Mouse (Mus musculus): ENCODE results near the gene Tas2r116. TPM values are rescaled to one million over a fixed set of nuclear protein-coding genes. Genes with fewer than 3 reads are reported as not detected.

The Tas2r116 gene
- not detected in 2 replicates for polyA plus RNA-seq (2015; fragmentation: Nextera tagmentation; extraction: Ambion mirVana)

DNA sequence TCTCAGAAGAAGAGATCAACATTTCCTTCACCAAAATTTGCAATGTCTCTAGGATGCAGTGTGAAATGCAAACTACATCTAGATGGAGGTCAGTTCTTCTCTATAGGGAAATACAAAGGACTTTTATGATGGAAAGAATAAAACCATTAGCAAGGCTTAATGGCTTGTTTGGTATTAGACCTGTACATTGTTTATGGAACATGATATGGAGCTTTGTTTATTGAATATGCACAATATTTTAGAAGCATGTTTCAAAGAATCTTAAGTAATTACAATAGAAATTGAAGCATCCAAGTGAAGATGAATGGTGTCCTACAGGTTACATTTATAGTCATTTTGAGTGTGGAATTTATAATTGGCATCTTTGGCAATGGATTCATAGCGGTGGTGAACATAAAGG, at the start of gene Tas2r116:
Tas2r116 (plus strand) TSS at position 301 of the 400 bp plus-strand sequence.
- H3K4me2 ChIP-seq, result no peak within 1 kb of the TSS
- no peaks in the 10 kb centered on the region for H3K27me3 ChIP-seq
- ATAC-seq (ENCODE audit: low read depth), result no peak
- no peaks in the 10 kb centered on the region for H3K4me1 ChIP-seq (replicated peaks)
- 80% methylated on average over 1 of the region's 1 CpGs for WGBS
- H3K9ac ChIP-seq, result no peak within 1 kb of the TSS
- H3K27ac ChIP-seq (replicated peaks), result no peak within 1 kb of the TSS
- H3K9me3 ChIP-seq, result no peaks in the 10 kb centered on the region
- H3K4me3 ChIP-seq, result no peak within 1 kb of the TSS
- H3K36me3 ChIP-seq, result no peaks in the 10 kb centered on the region

DNA sequence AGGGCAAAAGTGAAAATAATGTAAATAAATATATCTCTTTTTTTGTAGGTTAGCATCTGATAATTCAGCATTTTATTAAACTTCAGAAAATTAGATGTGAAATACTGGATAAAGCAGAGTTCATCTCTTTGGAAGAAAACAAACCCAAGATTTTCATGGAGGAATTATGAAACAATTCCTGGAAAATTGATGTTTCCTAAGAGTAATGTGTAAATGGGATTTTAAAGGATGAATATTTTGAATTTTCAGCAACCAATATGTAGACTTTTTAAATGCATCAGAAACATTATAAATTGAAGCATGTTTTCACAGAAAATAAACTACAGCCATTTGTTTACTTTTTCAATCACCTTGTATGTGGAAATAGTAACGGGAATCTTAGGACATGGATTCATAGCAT, 8.4 kb upstream of the Tas2r116 start, which contains the start of gene Tas2r123:
Tas2r123 (plus strand) TSS at position 301 of the 400 bp plus-strand sequence.
- H3K36me3 ChIP-seq, result no peaks in the 10 kb centered on the region
- H3K9me3 ChIP-seq, result no peaks in the 10 kb centered on the region
- WGBS, result 87% methylated on average over 1 of the region's 1 CpGs
- no peak within 1 kb of the TSS for H3K4me2 ChIP-seq
- no peak within 1 kb of the TSS for H3K27ac ChIP-seq (replicated peaks)
- H3K9ac ChIP-seq, result no peak within 1 kb of the TSS
- no peaks in the 10 kb centered on the region for H3K4me1 ChIP-seq (replicated peaks)
- no peak for ATAC-seq (ENCODE audit: low read depth)
- H3K4me3 ChIP-seq, result no peak within 1 kb of the TSS
- H3K27me3 ChIP-seq, result no peaks in the 10 kb centered on the region

DNA sequence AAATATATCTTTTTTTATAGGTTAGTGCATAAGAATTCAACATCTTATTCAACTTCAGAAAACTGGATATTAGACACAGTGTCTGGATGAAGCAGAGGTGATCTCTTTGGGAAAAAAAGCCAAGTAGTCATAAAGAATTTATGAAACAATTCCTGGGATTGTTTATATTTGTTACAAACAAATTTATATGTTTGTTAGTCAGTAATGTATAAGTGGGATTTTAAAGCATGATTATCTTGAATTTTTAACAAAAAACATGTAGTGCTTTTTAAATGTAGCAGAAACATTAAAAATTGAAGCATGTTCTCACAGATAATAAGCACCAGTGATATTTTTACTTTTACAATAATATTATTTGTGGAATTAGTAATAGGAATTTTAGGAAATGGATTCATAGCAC, 12.5 kb downstream of the Tas2r116 start, which contains the start of gene Tas2r110:
Tas2r110 (plus strand) TSS at position 301 of the 400 bp plus-strand sequence.
- Histone ChIP-seq H3K36me3 (no peaks in the 10 kb centered on the region), H3K4me2 (no peak within 1 kb of the TSS), H3K27me3 (no peaks in the 10 kb centered on the region), H3K4me1 (replicated peaks) (no peaks in the 10 kb centered on the region), H3K9me3 (no peaks in the 10 kb centered on the region), H3K27ac (replicated peaks) (no peak within 1 kb of the TSS), H3K9ac (no peak within 1 kb of the TSS), H3K4me3 (no peak within 1 kb of the TSS)
- no peak for ATAC-seq (ENCODE audit: low read depth)

DNA sequence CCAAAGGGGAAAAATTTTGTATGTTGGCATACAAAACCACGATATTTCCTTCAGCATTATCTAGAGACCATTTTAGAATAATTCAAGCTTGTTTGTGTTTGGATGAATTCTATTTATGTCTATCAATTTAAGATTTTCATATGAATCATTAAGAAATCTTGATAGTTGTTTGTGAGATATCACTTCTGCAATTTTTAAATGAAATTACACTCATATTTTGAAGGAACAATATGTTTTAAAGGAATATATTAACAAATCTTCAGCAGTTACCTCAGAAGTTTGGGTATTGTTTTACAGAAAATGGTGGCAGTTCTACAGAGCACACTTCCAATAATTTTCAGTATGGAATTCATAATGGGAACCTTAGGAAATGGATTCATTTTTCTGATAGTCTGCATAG, 37.5 kb downstream of the Tas2r116 start, which contains the start of gene Tas2r113:
Tas2r113 (plus strand) TSS at position 301 of the 400 bp plus-strand sequence.
- 67% methylated on average over 1 of the region's 1 CpGs for WGBS
- H3K27me3 ChIP-seq, result no peaks in the 10 kb centered on the region

More for the DNA sequence above, 37.5 kb downstream of the Tas2r116 start, which contains the start of gene Tas2r113:
- Histone ChIP-seq H3K4me2 (no peak within 1 kb of the TSS), H3K9ac (no peak within 1 kb of the TSS), H3K27ac (replicated peaks) (no peak within 1 kb of the TSS), H3K4me1 (replicated peaks) (no peaks in the 10 kb centered on the region), H3K9me3 (no peaks in the 10 kb centered on the region), H3K36me3 (no peaks in the 10 kb centered on the region), H3K4me3 (no peak within 1 kb of the TSS)
- ATAC-seq (ENCODE audit: low read depth), result no peak

Other genes with a start within 250 kb of the Tas2r116 start
- not detected in 2 replicates for gene A630073D07Rik, start 203.9 kb upstream of the Tas2r116 start, polyA plus RNA-seq (2015; fragmentation: Nextera tagmentation; extraction: Ambion mirVana)
- gene Tas2r120, start 198.5 kb upstream of the Tas2r116 start, polyA plus RNA-seq (2015; fragmentation: Nextera tagmentation; extraction: Ambion mirVana), result not detected in 2 replicates
- gene Tas2r121, start 154.4 kb upstream of the Tas2r116 start, polyA plus RNA-seq (2015; fragmentation: Nextera tagmentation; extraction: Ambion mirVana), result not detected in 2 replicates
- gene Tas2r122, start 143.5 kb upstream of the Tas2r116 start, polyA plus RNA-seq (2015; fragmentation: Nextera tagmentation; extraction: Ambion mirVana), result not detected in 2 replicates
- not detected in 2 replicates for gene Tas2r115, start 117.4 kb upstream of the Tas2r116 start, polyA plus RNA-seq (2015; fragmentation: Nextera tagmentation; extraction: Ambion mirVana)
- not detected in 2 replicates for gene Tas2r124, start 100.7 kb upstream of the Tas2r116 start, polyA plus RNA-seq (2015; fragmentation: Nextera tagmentation; extraction: Ambion mirVana)
- gene Tas2r102, start 93.3 kb upstream of the Tas2r116 start, polyA plus RNA-seq (2015; fragmentation: Nextera tagmentation; extraction: Ambion mirVana), result not detected in 2 replicates
- gene Tas2r136, start 77.3 kb upstream of the Tas2r116 start, polyA plus RNA-seq (2015; fragmentation: Nextera tagmentation; extraction: Ambion mirVana), result not detected in 2 replicates
- gene Tas2r117, start 52.6 kb upstream of the Tas2r116 start, polyA plus RNA-seq (2015; fragmentation: Nextera tagmentation; extraction: Ambion mirVana), result not detected in 2 replicates
- gene Tas2r123, start 8.3 kb upstream of the Tas2r116 start, polyA plus RNA-seq (2015; fragmentation: Nextera tagmentation; extraction: Ambion mirVana), result not detected in 2 replicates
- not detected in 2 replicates for gene Tas2r110, start 12.6 kb downstream of the Tas2r116 start, polyA plus RNA-seq (2015; fragmentation: Nextera tagmentation; extraction: Ambion mirVana)
- not detected in 2 replicates for gene Tas2r113, start 37.6 kb downstream of the Tas2r116 start, polyA plus RNA-seq (2015; fragmentation: Nextera tagmentation; extraction: Ambion mirVana)
- gene Tas2r125, start 54.2 kb downstream of the Tas2r116 start, polyA plus RNA-seq (2015; fragmentation: Nextera tagmentation; extraction: Ambion mirVana), result 0.49 TPM in 1 of 2 replicates, not detected in the other
- gene Tas2r129, start 95.7 kb downstream of the Tas2r116 start, polyA plus RNA-seq (2015; fragmentation: Nextera tagmentation; extraction: Ambion mirVana), result not detected in 2 replicates
- gene Tas2r131, start 102.5 kb downstream of the Tas2r116 start, polyA plus RNA-seq (2015; fragmentation: Nextera tagmentation; extraction: Ambion mirVana), result not detected in 2 replicates
- not detected in 2 replicates for gene Tas2r109, start 125.5 kb downstream of the Tas2r116 start, polyA plus RNA-seq (2015; fragmentation: Nextera tagmentation; extraction: Ambion mirVana)
- not detected in 2 replicates for gene Tas2r103, start 181.7 kb downstream of the Tas2r116 start, polyA plus RNA-seq (2015; fragmentation: Nextera tagmentation; extraction: Ambion mirVana)
- gene Tas2r140, start 200.4 kb downstream of the Tas2r116 start, polyA plus RNA-seq (2015; fragmentation: Nextera tagmentation; extraction: Ambion mirVana), result not detected in 2 replicates
- 120 and 134 TPM in 2 replicates for gene Smim10l1, start 249.5 kb downstream of the Tas2r116 start, polyA plus RNA-seq (2015; fragmentation: Nextera tagmentation; extraction: Ambion mirVana)

All from neural tube, embryonic 13.5 days (tissue).